Mouse (Mus musculus) liver, postnatal 0 days (tissue): ENCODE results near the gene Hmg20a.

Source experiments
- CTCF ChIP-seq: sonication (generic); IDR thresholded peaks from 2 replicates; pipeline ENCODE4 v1.5.1; 2016; ENCODE audit warnings: antibody characterized with exemption, low read depth
- EP300 ChIP-seq: IDR thresholded peaks from 2 replicates; pipeline ENCODE4 v1.6.1; 2016; ENCODE audit warnings: antibody characterized with exemption, low read depth, mild to moderate bottlenecking

- no peak for TF ChIP-seq CTCF
- no peak for TF ChIP-seq EP300
These were observed 47.8 kb downstream of the Hmg20a start for GRCm38 (mm10) chr9:56466251-56466650.
